10 mouse cellular contexts compared by ENCODE assay signal in genomic region chr19:32292782-32293776, GRCm38 (mm10).
DNase-seq lines count a peak whose midpoint lies in the region; ATAC-seq and TF ChIP-seq lines count a peak whose summit lies in the region.
"Had no signal": no experiment of that assay in that cellular context is flagged by ENCODE, and none has a peak within 500 bp of the region (broad histone marks: within the 10 kb centered on the region; RNA-seq: fewer than 3 reads in every experiment).

No protein-coding gene starts in this region.

- no peak overlapping the region for H3K9ac ChIP-seq in hindbrain, postnatal 0 days (replicated peaks; ENCODE audit: low read length)
- H3K9ac ChIP-seq in hindbrain, embryonic 13.5 days: no peak overlapping the region
- no peak overlapping the region for H3K9ac ChIP-seq in intestine, embryonic 16.5 days (ENCODE audit: low read depth, low read length)
- H3K9ac ChIP-seq in stomach, postnatal 0 days (ENCODE audit: low read length): no peak overlapping the region

- no peak overlapping the region for H3K4me3 ChIP-seq in hindbrain, postnatal 0 days (ENCODE audit: low read length)
- H3K4me3 ChIP-seq in hindbrain, embryonic 13.5 days: no peak overlapping the region
- H3K4me3 ChIP-seq in intestine, embryonic 16.5 days (ENCODE audit: low read length): no peak overlapping the region
- H3K4me3 ChIP-seq in stomach, postnatal 0 days (ENCODE audit: low read depth, low read length): no peak overlapping the region

- no peak for TF ChIP-seq CTCF in hindbrain, postnatal 0 days (IDR thresholded peaks at IDR 0.05; ENCODE audit: low read depth)
- TF ChIP-seq CTCF in stomach, postnatal 0 days (IDR thresholded peaks at IDR 0.05; ENCODE audit: low read depth): no peak

- WGBS in hindbrain, postnatal 0 days: 74% methylated on average over 12 of the region's 12 CpGs
- 87% methylated on average over 12 of the region's 12 CpGs for WGBS in hindbrain, embryonic 13.5 days
- 74% methylated on average over 12 of the region's 12 CpGs for WGBS in intestine, embryonic 16.5 days
- 71% methylated on average over 12 of the region's 12 CpGs for WGBS in stomach, postnatal 0 days

- H3K27me3 ChIP-seq in hindbrain, postnatal 0 days (ENCODE audit: insufficient read depth, low read length): no peaks in the 10 kb centered on the region
- no peaks in the 10 kb centered on the region for H3K27me3 ChIP-seq in hindbrain, embryonic 13.5 days
- H3K27me3 ChIP-seq in intestine, embryonic 16.5 days (replicated peaks; ENCODE audit: control insufficient read depth, insufficient read depth, low read length): no peaks in the 10 kb centered on the region
- no peaks in the 10 kb centered on the region for H3K27me3 ChIP-seq in stomach, postnatal 0 days (ENCODE audit: control insufficient read depth, insufficient read depth, low read length)

- ATAC-seq in hindbrain, postnatal 0 days: peak; percentile 40; the same call in 1 of the 2 replicates
- no peak for ATAC-seq in hindbrain, embryonic 13.5 days (ENCODE audit: low FRiP score)
- ATAC-seq in intestine, embryonic 16.5 days: peak; percentile 34; the same call in 1 of the 2 replicates
- no peak for ATAC-seq in stomach, postnatal 0 days (ENCODE audit: low FRiP score, low TSS enrichment)
- no peak for ATAC-seq in megakaryocyte-erythroid progenitor cell, adult 5-6 weeks (replicated peaks; ENCODE audit: low FRiP score, low TSS enrichment, poor library complexity, severe bottlenecking)

- 0 out of 2 replicates have a peak overlapping the region, but pooled peaks have one; percentile 20 for H3K27ac ChIP-seq in hindbrain, postnatal 0 days
- H3K27ac ChIP-seq in hindbrain, embryonic 13.5 days: no peak overlapping the region
- no peak overlapping the region for H3K27ac ChIP-seq in intestine, embryonic 16.5 days (ENCODE audit: low read length)
- H3K27ac ChIP-seq in stomach, postnatal 0 days (replicated peaks): peak overlapping the region; percentile 69

- peak overlapping the region; percentile 2; the same call in 1 of the 2 replicates for H3K4me2 ChIP-seq in hindbrain, postnatal 0 days (ENCODE audit: low read depth, low read length)
- H3K4me2 ChIP-seq in hindbrain, embryonic 13.5 days: no peak overlapping the region
- no peak overlapping the region for H3K4me2 ChIP-seq in intestine, embryonic 16.5 days (ENCODE audit: low read depth, low read length)
- H3K4me2 ChIP-seq in stomach, postnatal 0 days (replicated peaks; ENCODE audit: low read depth): peak overlapping the region; percentile 4
- H3K4me2 ChIP-seq: midbrain, embryonic 11.5 days had no signal

- H3K36me3 ChIP-seq in hindbrain, postnatal 0 days (ENCODE audit: insufficient read depth, low read length): no peaks in the 10 kb centered on the region
- H3K36me3 ChIP-seq in hindbrain, embryonic 13.5 days: no peaks in the 10 kb centered on the region
- no peaks in the 10 kb centered on the region for H3K36me3 ChIP-seq in intestine, embryonic 16.5 days (ENCODE audit: control insufficient read depth, insufficient read depth, low read length)
- H3K36me3 ChIP-seq in stomach, postnatal 0 days (ENCODE audit: control insufficient read depth, insufficient read depth, low read length): no peaks in the 10 kb centered on the region

- DNase-seq in hindbrain, postnatal 0 days (ENCODE audit: low spot score): no peak
- peak; percentile 15 for DNase-seq in thymus, postnatal 14 days
- no peak for DNase-seq in thymus, postnatal 0 days (ENCODE audit: low spot score)
- DNase-seq in stomach, postnatal 0 days (ENCODE audit: low spot score): no peak
- DNase-seq in retina, embryonic 14.5 days (ENCODE audit: low spot score): no peak

- TF ChIP-seq EP300 in stomach, postnatal 0 days (optimal IDR thresholded peaks at IDR 0.05): no peak

- no peaks in the 10 kb centered on the region for H3K9me3 ChIP-seq in hindbrain, postnatal 0 days (ENCODE audit: low read length)
- no peaks in the 10 kb centered on the region for H3K9me3 ChIP-seq in hindbrain, embryonic 13.5 days
- H3K9me3 ChIP-seq in intestine, embryonic 16.5 days (ENCODE audit: control insufficient read depth, low read length): no peaks in the 10 kb centered on the region
- no peaks in the 10 kb centered on the region for H3K9me3 ChIP-seq in stomach, postnatal 0 days (ENCODE audit: control insufficient read depth, low read length)
- H3K9me3 ChIP-seq: G1E had no signal

- H3K4me1 ChIP-seq in hindbrain, postnatal 0 days (ENCODE audit: insufficient read depth, low read length): no peaks in the 10 kb centered on the region
- peaks cover 13% of the 10 kb centered on the region; the same call in 1 of the 2 replicates for H3K4me1 ChIP-seq in hindbrain, embryonic 13.5 days (replicated peaks)
- H3K4me1 ChIP-seq in intestine, embryonic 16.5 days (ENCODE audit: control insufficient read depth, insufficient read depth, low read length): peaks cover 16% of the 10 kb centered on the region
- peaks cover 5% of the 10 kb centered on the region for H3K4me1 ChIP-seq in stomach, postnatal 0 days (replicated peaks; ENCODE audit: control insufficient read depth, insufficient read depth)

Comparison
In these comparisons a context has a peak if more than half of its experiments do, and no peak if none do; other contexts are left out.
1. ATAC-seq: peak in hindbrain, postnatal 0 days (single experiment) and intestine, embryonic 16.5 days (single experiment); none in hindbrain, embryonic 13.5 days (single experiment), stomach, postnatal 0 days (single experiment) and megakaryocyte-erythroid progenitor cell, adult 5-6 weeks (single experiment).
2. H3K27ac ChIP-seq: peak in hindbrain, postnatal 0 days (single experiment) and stomach, postnatal 0 days (single experiment); none in hindbrain, embryonic 13.5 days (single experiment) and intestine, embryonic 16.5 days (single experiment).
3. H3K4me2 ChIP-seq: peak in hindbrain, postnatal 0 days (single experiment) and stomach, postnatal 0 days (single experiment); none in hindbrain, embryonic 13.5 days (single experiment) and intestine, embryonic 16.5 days (single experiment).